Mouse (Mus musculus): Measurements from ENCODE around the gene Trpv4. TPM values are rescaled to one million over a fixed set of nuclear protein-coding genes. Genes with fewer than 3 reads are reported as not detected.

Gene Trpv4
- total RNA-seq, 2 experiments from 2014 or later, result 2.9 to 6.0 TPM

- intact Hi-C loops (cut with DNase I), result no loop called here
- no peak for DNase-seq
Observed at GRCm38 (mm10) chr5:114593161-114593821, 64.9 kb downstream of the Trpv4 start.

GRCm38 (mm10) chr5:114592463-114593160 lies 65.6 kb downstream of the Trpv4 start:
- no peak for DNase-seq
- intact Hi-C loops (cut with DNase I), result no loop called here

- no peak for DNase-seq
- intact Hi-C loops (cut with DNase I), result no loop called here
Observed at GRCm38 (mm10) chr5:114591151-114591561, 67.1 kb downstream of the Trpv4 start.

GRCm38 (mm10) chr5:114590043-114590913 lies 67.9 kb downstream of the Trpv4 start:
- no peak for DNase-seq
- intact Hi-C loops (cut with DNase I), result no loop called here

GRCm38 (mm10) chr5:114589454-114589853 lies 68.8 kb downstream of the Trpv4 start:
- intact Hi-C loops (cut with DNase I), result no loop called here
- no peak for DNase-seq

GRCm38 (mm10) chr5:114589026-114589425 lies 69.2 kb downstream of the Trpv4 start:
- DNase-seq, result no peak
- intact Hi-C loops (cut with DNase I), result no loop called here

- intact Hi-C loops (cut with DNase I), result no loop called here
- no peak for DNase-seq
Observed at GRCm38 (mm10) chr5:114588416-114588815, 69.8 kb downstream of the Trpv4 start.

GRCm38 (mm10) chr5:114587908-114588307 lies 70.3 kb downstream of the Trpv4 start:
- peak; percentile 70 to 75 for DNase-seq

GRCm38 (mm10) chr5:114585682-114586081 lies 72.5 kb downstream of the Trpv4 start:
- intact Hi-C loops (cut with DNase I), result no loop called here
- no peak for DNase-seq

More at GRCm38 (mm10) chr5:114587908-114588307, 70.3 kb downstream of the Trpv4 start:
- intact Hi-C loops (cut with DNase I), result no loop called here

GRCm38 (mm10) chr5:114584293-114585104 lies 73.7 kb downstream of the Trpv4 start:
- DNase-seq, result no peak
- intact Hi-C loops (cut with DNase I), result no loop called here

- no peak for DNase-seq
- intact Hi-C loops (cut with DNase I), result no loop called here
Observed at GRCm38 (mm10) chr5:114583490-114584175, 74.6 kb downstream of the Trpv4 start.

GRCm38 (mm10) chr5:114583046-114583445 lies 75.2 kb downstream of the Trpv4 start:
- no peak for DNase-seq
- intact Hi-C loops (cut with DNase I), result no loop called here

- intact Hi-C loops (cut with DNase I), result no loop called here
- peak in 1 of 2 experiments; percentile 45 for DNase-seq
Observed at GRCm38 (mm10) chr5:114581486-114581885, 76.7 kb downstream of the Trpv4 start.

GRCm38 (mm10) chr5:114579714-114580357 lies 78.4 kb downstream of the Trpv4 start:
- DNase-seq, result no peak
- intact Hi-C loops (cut with DNase I), result no loop called here

GRCm38 (mm10) chr5:114578361-114578760 lies 79.9 kb downstream of the Trpv4 start:
- intact Hi-C loops (cut with DNase I), result no loop called here
- DNase-seq, result no peak

GRCm38 (mm10) chr5:114575986-114576605 lies 82.1 kb downstream of the Trpv4 start:
- intact Hi-C loops (cut with DNase I), result no loop called here
- DNase-seq, result no peak

- intact Hi-C loops (cut with DNase I), result no loop called here
- DNase-seq, result peak; percentile 66 to 76
Observed at GRCm38 (mm10) chr5:114575530-114575929, 82.7 kb downstream of the Trpv4 start.

- DNase-seq, result no peak
- intact Hi-C loops (cut with DNase I), result no loop called here
Observed at GRCm38 (mm10) chr5:114575010-114575409, 83.2 kb downstream of the Trpv4 start.

Measured in heart, postnatal 10 days (tissue).